ENCODE assay signal across 8 mouse cellular contexts in genomic region chr8:83665969-83666865, GRCm38 (mm10). TPM values are rescaled to one million over a fixed set of nuclear protein-coding genes. Genes with fewer than 3 reads are reported as not detected.
A peak's percentile ranks its signal among the peaks of the same experiment; 100 is the strongest.
DNase-seq lines count a peak whose midpoint lies in the region; ATAC-seq lines count a peak whose summit lies in the region.

Gene Ptger1, plus strand, starts transcription at chr8:83666678.

- peaks cover 7% of the 10 kb centered on the region; the same call in 1 of the 2 replicates for H3K36me3 ChIP-seq in intestine, embryonic 16.5 days (ENCODE audit: control insufficient read depth, insufficient read depth, low read length)

- WGBS in intestine, embryonic 16.5 days = 19% methylated on average over 14 of the region's 14 CpGs

- DNase-seq in embryo, embryonic 9.5 days (ENCODE audit: extremely low spot score) = peak; percentile 5
- DNase-seq in embryo, embryonic 10 days (ENCODE audit: low spot score) = no peak
- DNase-seq in adrenal gland, postnatal 14 days = peak; percentile 73
- DNase-seq in heart, adult 11 months = peak; percentile 98
- peak; percentile 75 for DNase-seq in lung, postnatal 14 days
- no peak for DNase-seq in thymus, postnatal 10 days (ENCODE audit: low spot score in 2 of 2)
- DNase-seq in layer of hippocampus, adult 8-10 months (ENCODE audit: low spot score in 2 of 2) = no peak

- no peaks in the 10 kb centered on the region for H3K27me3 ChIP-seq in intestine, embryonic 16.5 days (replicated peaks; ENCODE audit: control insufficient read depth, insufficient read depth, low read length)

- H3K9ac ChIP-seq in intestine, embryonic 16.5 days (ENCODE audit: low read depth, low read length) = peak within 1 kb of the TSS; percentile 37

- H3K4me1 ChIP-seq in intestine, embryonic 16.5 days (ENCODE audit: control insufficient read depth, insufficient read depth, low read length) = peaks cover 69% of the 10 kb centered on the region

- H3K4me2 ChIP-seq in intestine, embryonic 16.5 days (ENCODE audit: low read depth, low read length) = peak within 1 kb of the TSS; percentile 27

- no peaks in the 10 kb centered on the region for H3K9me3 ChIP-seq in intestine, embryonic 16.5 days (ENCODE audit: control insufficient read depth, low read length)

- peak within 1 kb of the TSS; percentile 13; the same call in 1 of the 2 replicates for H3K4me3 ChIP-seq in intestine, embryonic 16.5 days (ENCODE audit: low read length)

- ATAC-seq in intestine, embryonic 16.5 days = peak; percentile 44

- H3K27ac ChIP-seq in intestine, embryonic 16.5 days (ENCODE audit: low read length) = peak within 1 kb of the TSS; percentile 67

RNA-seq across cellular contexts. Expression of gene Ptger1, which starts in this region (rescaled TPM):
- 0.98 and 1.4 TPM in 2 replicates for total RNA-seq in adrenal gland, postnatal 14 days (2021)
- 1.2 and 1.5 TPM in 2 replicates for polyA plus RNA-seq in intestine, embryonic 16.5 days (2015; fragmentation: Nextera tagmentation; extraction: Ambion mirVana)
- 1 to 10 TPM in 2 of 4 experiments, under 1 TPM in 2; 0.74 to 1.3 (median 1.1) TPM for total RNA-seq in layer of hippocampus, adult 8-10 months (2022)

Comparison
In these comparisons a context has a peak if more than half of its experiments do, and no peak if none do; other contexts are left out.
1. DNase-seq: peak in embryo, embryonic 9.5 days (single experiment), adrenal gland, postnatal 14 days (single experiment), heart, adult 11 months (single experiment) and lung, postnatal 14 days (single experiment); none in embryo, embryonic 10 days (single experiment), thymus, postnatal 10 days (0 of 2) and layer of hippocampus, adult 8-10 months (0 of 2).